Mouse (Mus musculus) ovary, postnatal 36 days (tissue): ENCODE results near the gene Gm21876.
"Not testable (repeated sequence)": the region's sequence is repeated elsewhere in the genome, so short reads cannot be mapped to it uniquely, and the experiment has no call there.

Experiments
- DNase-seq: peaks from one replicate; pipeline ENCODE4 v3.0.0; 2022; ENCODE audit warnings: low spot score, mixed read lengths

The Gm21876 gene

DNA sequence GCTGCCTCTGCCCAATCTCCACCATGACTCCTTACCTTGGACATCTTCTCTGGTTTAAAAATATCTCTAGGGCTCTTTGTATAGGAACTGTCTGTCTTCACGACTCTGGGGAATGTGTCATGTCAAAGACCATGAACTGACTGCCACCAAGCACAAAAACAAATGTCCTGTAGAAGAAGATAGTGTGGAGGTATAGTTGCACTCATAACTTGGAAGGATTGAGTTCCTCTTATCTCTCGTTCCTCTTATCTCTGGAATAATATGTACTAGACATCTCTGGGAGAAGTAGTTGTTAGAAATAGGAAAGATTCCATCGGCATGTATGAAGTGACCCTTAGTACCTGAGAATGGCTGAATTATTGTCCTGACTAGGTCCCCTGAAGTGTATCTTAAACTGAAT, at the start of gene Gm21876:
Gene Gm21876, minus strand, starts transcription at position 101 of the 400 bp plus-strand sequence.
- no peak for DNase-seq

GRCm38 (mm10) chrX:21220422-21220821, 45.0 kb upstream of the Gm21876 start:
- DNase-seq, result no peak

DNA sequence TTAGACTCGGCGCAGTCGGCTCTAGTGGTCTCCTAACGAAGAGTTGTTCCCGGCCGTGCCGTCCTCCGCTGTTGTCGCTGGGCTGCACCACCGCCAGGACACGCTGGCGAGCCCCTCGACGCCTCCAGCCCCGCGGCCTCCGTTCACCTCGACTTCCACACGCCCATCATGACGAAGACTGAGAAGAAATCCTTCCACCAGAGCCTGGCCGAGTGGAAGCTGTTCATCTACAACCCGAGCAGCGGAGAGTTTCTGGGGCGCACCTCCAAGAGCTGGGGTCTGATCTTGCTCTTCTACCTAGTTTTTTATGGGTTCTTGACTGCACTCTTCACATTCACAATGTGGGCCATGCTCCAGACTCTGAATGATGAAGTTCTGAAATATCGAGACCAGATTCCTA, 28.8 kb downstream of the Gm21876 start:
- not testable (repeated sequence) for DNase-seq
